Mouse (Mus musculus) testis, adult 2 months (tissue): ENCODE data around the gene Eps8. TPM values are rescaled to one million over a fixed set of nuclear protein-coding genes. Genes with fewer than 3 reads are reported as not detected.
"Not testable (repeated sequence)": the region's sequence is repeated elsewhere in the genome, so short reads cannot be mapped to it uniquely, and the experiment has no call there.

Source experiments
- H3K27ac ChIP-seq: fragments of 200-500 bp; 2 replicates; pipeline ENCODE4 v1.5.1; 2012; ENCODE audit warnings: low read depth, low read length; ENCODE audit not compliant: control insufficient read depth, insufficient read depth
- H3K27me3 ChIP-seq: fragments of 200-500 bp; 2 replicates; pipeline ENCODE4 v1.6.1; 2012; ENCODE audit warnings: mild to moderate bottlenecking, low read length, moderate library complexity; ENCODE audit not compliant: control insufficient read depth, insufficient read depth
- H3K36me3 ChIP-seq: fragments of 200-500 bp; 2 replicates; pipeline ENCODE4 v1.6.1; 2012; ENCODE audit warnings: mild to moderate bottlenecking, low read length; ENCODE audit not compliant: control insufficient read depth, insufficient read depth
- H3K4me1 ChIP-seq: fragments of 200-500 bp; 2 replicates; pipeline ENCODE4 v1.6.1; 2012; ENCODE audit warnings: low read length; ENCODE audit not compliant: control insufficient read depth, insufficient read depth
- H3K4me3 ChIP-seq: fragments of 200-500 bp; 2 replicates; pipeline ENCODE4 v1.5.1; 2012; ENCODE audit warnings: low read depth, mild to moderate bottlenecking, low read length, moderate library complexity, mixed read lengths; ENCODE audit not compliant: control insufficient read depth
- CTCF ChIP-seq: fragments of 200-500 bp; IDR thresholded peaks from 2 replicates; pipeline ENCODE4 v1.5.1; 2012; ENCODE audit warnings: low read depth, mild to moderate bottlenecking, inconsistent platforms, low read length, moderate library complexity; ENCODE audit not compliant: control insufficient read depth, insufficient read depth, insufficient replicate concordance
- POLR2A ChIP-seq: fragments of 200-500 bp; IDR thresholded peaks from 2 replicates; pipeline ENCODE4 v1.6.1; 2012; ENCODE audit warnings: low read depth, mild to moderate bottlenecking, inconsistent platforms, low read length, moderate library complexity; ENCODE audit not compliant: control insufficient read depth
- polyA plus RNA-seq: library from polyadenylated mRNA; depleted of rRNA; stranded (reverse); fragments of >200 nt; gene quantifications from 2 replicates; pipeline ENCODE4 v1.2.3, GENCODE M21; 2012

Gene Eps8
- polyA plus RNA-seq, 1 experiment, result 5.4 TPM

DNA sequence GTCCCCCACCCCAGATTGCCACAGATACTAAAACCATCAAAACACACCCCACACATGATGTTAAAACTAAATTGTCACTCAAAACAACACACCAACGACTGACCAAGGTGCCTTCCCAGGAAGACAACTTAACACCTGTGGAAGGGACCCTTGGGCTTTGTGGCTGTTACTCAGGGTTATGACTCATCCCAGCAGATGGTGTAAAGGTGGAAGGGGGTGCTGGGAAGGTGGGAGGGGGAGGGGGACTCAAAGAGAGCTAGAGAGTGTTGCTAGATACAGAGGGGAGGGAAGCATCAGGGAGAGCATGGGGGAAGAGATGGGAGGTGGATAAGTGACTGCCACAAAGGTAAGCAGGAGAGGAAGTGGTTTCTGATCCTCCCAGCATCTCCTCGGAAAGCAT lies 163.0 kb downstream of the Eps8 start:
- Histone ChIP-seq H3K4me3 (no peak overlapping the region), H3K36me3 (no peaks in the 10 kb centered on the region), H3K27ac (no peak overlapping the region), H3K4me1 (peaks cover 2% of the 10 kb centered on the region; the same call in 1 of the 2 replicates), H3K27me3 (no peaks in the 10 kb centered on the region)
- no peak for TF ChIP-seq POLR2A
- TF ChIP-seq CTCF, result no peak

DNA sequence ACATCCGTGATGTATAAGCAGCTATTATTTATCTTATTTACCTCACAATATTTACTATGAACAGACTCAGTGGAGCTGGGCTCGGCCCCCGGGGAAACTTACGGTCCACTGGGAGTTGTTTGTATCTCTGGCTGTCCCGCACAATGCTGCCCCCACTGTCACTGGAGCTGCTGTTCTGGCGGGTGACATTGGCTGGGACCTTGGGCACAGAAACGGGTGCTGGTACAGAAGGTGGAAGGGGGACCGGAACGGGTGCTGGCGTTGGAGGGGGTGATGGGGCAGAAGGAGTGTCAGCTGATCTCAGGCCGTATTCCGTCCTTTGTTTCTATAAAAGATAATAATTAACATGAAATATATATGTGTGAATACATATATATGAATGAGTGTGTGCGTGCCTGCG lies 164.6 kb downstream of the Eps8 start:
- no peaks in the 10 kb centered on the region for H3K36me3 ChIP-seq
- H3K4me3 ChIP-seq, result no peak overlapping the region
- no peaks in the 10 kb centered on the region for H3K27me3 ChIP-seq
- H3K27ac ChIP-seq, result no peak overlapping the region
- H3K4me1 ChIP-seq, result peaks cover 2% of the 10 kb centered on the region; the same call in 1 of the 2 replicates
- TF ChIP-seq CTCF (no peak), POLR2A (no peak)

DNA sequence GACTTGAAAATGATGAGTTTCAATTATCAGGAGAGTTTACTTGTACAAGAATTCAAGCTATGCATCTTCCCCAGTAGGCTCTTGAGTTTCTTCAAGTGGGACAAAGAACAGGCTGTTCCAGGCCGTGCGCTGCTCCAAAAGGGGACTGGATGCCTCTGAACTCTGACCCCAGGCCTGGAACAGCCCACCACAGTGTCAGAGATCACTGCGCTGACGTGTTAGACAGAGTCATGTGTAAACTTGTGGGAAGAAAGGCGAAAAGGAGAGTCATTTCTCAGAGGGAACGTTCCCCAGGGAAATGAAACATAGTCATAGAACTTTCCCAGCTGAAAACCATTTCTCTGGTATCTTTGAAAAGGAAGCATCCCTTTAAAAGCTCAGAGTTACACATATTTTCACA lies 167.2 kb downstream of the Eps8 start:
- H3K27me3 ChIP-seq, result no peaks in the 10 kb centered on the region
- H3K4me3 ChIP-seq, result no peak overlapping the region
- H3K36me3 ChIP-seq, result no peaks in the 10 kb centered on the region
- H3K4me1 ChIP-seq, result peaks cover 2% of the 10 kb centered on the region; the same call in 1 of the 2 replicates
- no peak for TF ChIP-seq CTCF
- TF ChIP-seq POLR2A, result no peak
- no peak overlapping the region for H3K27ac ChIP-seq

DNA sequence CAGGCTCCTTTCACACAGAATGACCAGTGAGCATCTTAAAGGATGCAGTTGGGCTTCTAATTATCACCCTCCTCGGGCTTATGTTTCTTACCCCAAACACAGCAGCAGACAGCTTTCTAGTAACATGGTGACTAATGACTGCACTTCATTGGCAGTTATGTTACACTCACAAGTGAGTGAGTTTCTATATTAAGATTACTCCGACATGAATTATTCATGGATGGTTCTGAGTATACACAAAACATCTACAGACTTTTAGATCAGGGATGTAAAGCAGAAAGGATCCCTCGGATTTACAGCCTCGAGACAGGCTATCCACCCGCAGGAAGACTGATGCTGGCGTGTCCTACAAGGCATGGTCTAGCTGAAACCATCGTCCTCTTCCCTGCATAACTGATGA lies 171.8 kb downstream of the Eps8 start:
- H3K4me3 ChIP-seq, result no peak overlapping the region
- no peaks in the 10 kb centered on the region for H3K36me3 ChIP-seq
- H3K4me1 ChIP-seq, result peaks cover 2% of the 10 kb centered on the region; the same call in 1 of the 2 replicates
- no peak overlapping the region for H3K27ac ChIP-seq
- no peaks in the 10 kb centered on the region for H3K27me3 ChIP-seq
- TF ChIP-seq CTCF (no peak), POLR2A (no peak)

DNA sequence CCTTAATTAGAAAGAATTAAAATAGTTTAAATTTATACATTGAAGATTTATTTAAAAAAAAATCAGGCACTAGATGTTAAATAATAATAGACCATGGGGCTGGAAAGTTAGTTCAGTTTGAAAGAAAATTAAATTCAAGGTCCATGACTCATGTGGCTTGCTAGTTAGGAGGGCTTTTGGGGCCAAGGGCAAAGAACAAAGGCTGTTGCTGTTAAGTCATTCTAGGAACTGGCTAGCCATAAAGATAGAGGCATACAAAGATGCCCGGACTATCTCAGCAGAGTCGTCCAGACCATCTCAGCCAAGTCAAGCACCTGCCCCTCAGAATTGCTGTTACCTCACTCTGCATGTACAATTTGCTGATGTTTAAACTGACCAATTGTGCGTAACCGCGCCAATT lies 179.0 kb downstream of the Eps8 start:
- H3K36me3 ChIP-seq, H3K4me3 ChIP-seq, H3K27me3 ChIP-seq, H3K27ac ChIP-seq, H3K4me1 ChIP-seq: not testable (repeated sequence)

DNA sequence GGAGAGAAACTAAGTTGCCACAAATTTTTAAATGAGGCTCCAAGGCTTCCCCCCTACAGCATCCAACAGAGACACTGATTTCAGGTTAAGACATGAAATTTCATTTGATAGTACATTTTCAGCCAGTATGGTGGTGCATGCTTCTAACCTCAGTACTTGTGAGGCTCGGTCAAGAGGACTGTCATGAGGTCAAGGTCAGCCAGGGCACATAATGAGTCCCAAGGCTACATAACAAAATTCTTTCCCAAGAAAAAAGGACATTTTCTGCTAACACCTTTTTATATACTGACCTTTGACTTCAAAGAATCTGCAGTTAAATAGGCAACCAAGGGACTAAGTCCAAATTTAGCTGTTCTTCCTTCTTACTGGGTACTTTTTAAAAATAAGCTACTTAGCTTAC lies 181.2 kb downstream of the Eps8 start:
- Histone ChIP-seq H3K4me3 (no peak overlapping the region), H3K27ac (no peak overlapping the region), H3K27me3 (no peaks in the 10 kb centered on the region), H3K36me3 (no peaks in the 10 kb centered on the region), H3K4me1 (no peaks in the 10 kb centered on the region; the same call in 1 of the 2 replicates)
- TF ChIP-seq POLR2A (no peak), CTCF (no peak)

DNA sequence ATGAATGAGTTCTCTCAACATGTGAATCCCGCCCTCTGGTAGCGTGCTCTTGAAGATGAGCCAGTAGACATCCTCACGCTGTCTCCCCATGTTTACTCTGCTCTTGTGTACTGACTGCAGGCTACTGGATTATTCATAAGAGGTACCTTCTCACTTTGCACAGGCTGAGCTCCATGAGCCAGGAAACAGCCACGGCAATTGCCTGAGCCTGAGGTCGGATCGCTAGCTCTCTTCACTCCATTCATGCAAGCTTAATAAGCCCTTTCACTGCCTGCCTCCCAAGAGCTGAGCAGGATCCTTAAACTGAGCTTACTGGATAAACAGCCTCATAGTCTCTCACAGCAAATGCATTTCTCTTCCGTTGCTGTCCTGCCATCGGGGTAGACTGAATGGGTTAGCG lies 182.5 kb downstream of the Eps8 start:
- no peak for TF ChIP-seq POLR2A
- no peak for TF ChIP-seq CTCF
- H3K27me3 ChIP-seq, result no peaks in the 10 kb centered on the region
- H3K27ac ChIP-seq, result no peak overlapping the region
- H3K4me3 ChIP-seq, result no peak overlapping the region
- H3K4me1 ChIP-seq, result peaks cover 2% of the 10 kb centered on the region
- no peaks in the 10 kb centered on the region for H3K36me3 ChIP-seq

DNA sequence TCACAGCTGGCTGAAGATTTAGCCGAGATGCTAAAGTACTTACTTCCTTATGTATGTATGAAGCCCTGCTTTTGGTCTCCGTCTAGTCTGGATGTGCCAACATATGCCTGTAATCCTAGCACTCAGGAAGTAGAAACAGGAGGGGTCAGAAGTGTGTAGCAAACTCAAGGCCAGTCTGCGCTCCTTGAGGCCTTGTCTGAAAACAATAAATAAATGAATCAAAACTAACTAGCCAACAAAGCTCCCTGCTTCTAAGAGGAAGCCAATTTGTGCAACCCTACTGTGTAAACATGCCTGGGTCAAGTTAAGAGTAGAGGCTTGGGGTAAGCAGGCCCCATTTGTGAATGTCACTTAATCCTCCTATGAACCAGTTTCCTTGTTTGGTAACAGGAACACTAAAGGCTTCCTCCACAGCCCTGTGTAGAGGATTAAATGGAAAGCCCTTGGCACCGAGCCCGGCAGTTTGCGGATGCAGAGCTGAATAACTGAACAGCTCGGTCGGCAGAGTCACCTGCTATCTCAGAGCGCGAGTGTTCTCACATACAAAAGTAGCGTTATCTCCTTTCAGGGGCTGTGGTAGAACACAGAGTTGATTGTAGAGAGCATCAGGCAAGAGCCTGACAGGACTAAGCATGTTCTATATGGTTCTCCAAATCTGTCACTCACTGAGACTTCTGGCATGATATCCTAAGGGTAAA lies 183.6 kb downstream of the Eps8 start:
- Histone ChIP-seq H3K36me3 (no peaks in the 10 kb centered on the region), H3K4me3 (no peak overlapping the region), H3K27me3 (no peaks in the 10 kb centered on the region), H3K4me1 (peaks cover 2% of the 10 kb centered on the region), H3K27ac (peak overlapping the region; percentile 69)
- TF ChIP-seq CTCF (no peak), POLR2A (no peak)
